Mouse (Mus musculus) heart, adult 18-20 months (tissue): Measurements from ENCODE around the gene Lypd4. TPM values are rescaled to one million over a fixed set of nuclear protein-coding genes. Genes with fewer than 3 reads are reported as not detected.

Experiments used
- DNase-seq, 2 experiments: peaks; one replicate each; pipeline ENCODE4 v3.0.0; 2021 to 2022; ENCODE audit warnings: mixed read lengths in 1 of 2
- total RNA-seq, 2 experiments: library from RNA; stranded (reverse); gene quantifications; 2 replicates each; pipeline ENCODE4 v1.2.3; 2021

The Lypd4 gene
- total RNA-seq, 2 experiments from 2014 or later, result not detected

- no peak for DNase-seq
These were observed 19.9 kb upstream of the Lypd4 start for GRCm38 (mm10) chr7:24889431-24890220.

- DNase-seq, result no peak
These were observed 17.4 kb upstream of the Lypd4 start for GRCm38 (mm10) chr7:24887096-24887495.

- no peak for DNase-seq
These were observed 16.5 kb upstream of the Lypd4 start for GRCm38 (mm10) chr7:24886308-24886633.

GRCm38 (mm10) chr7:24885468-24886307 is 15.9 kb upstream of the Lypd4 start:
- DNase-seq, result no peak

- DNase-seq, result no peak
These were observed 15.1 kb upstream of the Lypd4 start for GRCm38 (mm10) chr7:24884693-24885291.

GRCm38 (mm10) chr7:24883896-24884692 is 14.4 kb upstream of the Lypd4 start, which contains the start of gene Rps19:
Gene Rps19 (plus strand): TSS chr7:24884371.
- peak; percentile 99 to 100 for DNase-seq

GRCm38 (mm10) chr7:24882416-24883199 is 12.9 kb upstream of the Lypd4 start:
- DNase-seq, result no peak

- DNase-seq, result no peak
These were observed 9.9 kb upstream of the Lypd4 start for GRCm38 (mm10) chr7:24879620-24880019.

- DNase-seq, result no peak
These were observed 7.8 kb upstream of the Lypd4 start for GRCm38 (mm10) chr7:24877588-24877987.

GRCm38 (mm10) chr7:24869080-24869479 is 661 bp downstream of the Lypd4 start:
- no peak for DNase-seq

GRCm38 (mm10) chr7:24864156-24864555 is 5.6 kb downstream of the Lypd4 start:
- no peak for DNase-seq

- DNase-seq, result no peak
These were observed 6.9 kb downstream of the Lypd4 start for GRCm38 (mm10) chr7:24862853-24863252.

- no peak for DNase-seq
These were observed 7.8 kb downstream of the Lypd4 start, which contains the start of gene Gm9844 for GRCm38 (mm10) chr7:24861913-24862312. Gene Gm9844 (plus strand): TSS chr7:24862213.

- no peak for DNase-seq
These were observed 10.5 kb downstream of the Lypd4 start for GRCm38 (mm10) chr7:24859234-24859633.

- no peak for DNase-seq
These were observed 13.2 kb downstream of the Lypd4 start for GRCm38 (mm10) chr7:24856460-24857120.

- DNase-seq, result no peak
These were observed 16.0 kb downstream of the Lypd4 start for GRCm38 (mm10) chr7:24853695-24854094.

GRCm38 (mm10) chr7:24853233-24853563 is 16.5 kb downstream of the Lypd4 start:
- DNase-seq, result no peak

GRCm38 (mm10) chr7:24852557-24853232 is 17.0 kb downstream of the Lypd4 start:
- DNase-seq, result no peak

GRCm38 (mm10) chr7:24851596-24852325 is 18.0 kb downstream of the Lypd4 start:
- DNase-seq, result no peak
